Mouse (Mus musculus): Measurements from ENCODE around the gene Trim7. TPM values are rescaled to one million over a fixed set of nuclear protein-coding genes. Genes with fewer than 3 reads are reported as not detected.

Gene Trim7
- polyA plus RNA-seq, 3 experiments from 2014 or later: 0.58 to 2.1 (median 1.1) TPM

Other genes with a start within 250 kb of the Trim7 start
- gene Rack1, start 25.8 kb upstream of the Trim7 start, polyA plus RNA-seq (2017; shearing (Covaris generic)): 1,000 to 10,000 TPM; 1,163 to 1,603 (median 1,351) TPM
- 1 to 10 TPM; 2.5 to 4.6 (median 3.3) TPM for gene Trim41, start 8.8 kb upstream of the Trim7 start, polyA plus RNA-seq (2017; shearing (Covaris generic))
- 1 to 10 TPM; 1.3 to 2.8 (median 2.5) TPM for gene Gm12184, start 515 bp downstream of the Trim7 start, polyA plus RNA-seq (2017; shearing (Covaris generic))
- gene Irgm1, start 45.5 kb downstream of the Trim7 start, polyA plus RNA-seq (2017; shearing (Covaris generic)): 100 to 1,000 TPM; 172 to 210 (median 188) TPM
- gene Gm5431, start 76.1 kb downstream of the Trim7 start, polyA plus RNA-seq (2017; shearing (Covaris generic)): under 1 TPM; 0.22 to 0.59 (median 0.56) TPM
- gene Psme2b, start 120.0 kb downstream of the Trim7 start, polyA plus RNA-seq (2017; shearing (Covaris generic)): 100 to 1,000 TPM; 181 to 259 (median 225) TPM
- under 1 TPM; 0.40 to 0.94 (median 0.52) TPM for gene Olfr56, start 152.7 kb downstream of the Trim7 start, polyA plus RNA-seq (2017; shearing (Covaris generic))
- gene 9930111J21Rik1, start 153.3 kb downstream of the Trim7 start, polyA plus RNA-seq (2017; shearing (Covaris generic)): 100 to 1,000 TPM; 121 to 163 (median 155) TPM
- gene Gm12185, start 166.1 kb downstream of the Trim7 start, polyA plus RNA-seq (2017; shearing (Covaris generic)): 1 to 10 TPM; 3.0 to 8.4 (median 5.0) TPM
- 100 to 1,000 TPM; 207 to 408 (median 255) TPM for gene Tgtp1, start 168.0 kb downstream of the Trim7 start, polyA plus RNA-seq (2017; shearing (Covaris generic))
- 100 to 1,000 TPM; 118 to 148 (median 136) TPM for gene 9930111J21Rik2, start 225.1 kb downstream of the Trim7 start, polyA plus RNA-seq (2017; shearing (Covaris generic))
- gene Tgtp2, start 238.1 kb downstream of the Trim7 start, polyA plus RNA-seq (2017; shearing (Covaris generic)): 100 to 1,000 TPM; 344 to 542 (median 352) TPM